Mouse (Mus musculus) G1E (cell line): ENCODE data around the gene Mrpl23. TPM values are rescaled to one million over a fixed set of nuclear protein-coding genes. Genes with fewer than 3 reads are reported as not detected.

Experiments
- ATAC-seq: 2 replicates; pipeline ENCODE4 v1.8.0; 2016; ENCODE audit warnings: mild to moderate bottlenecking; ENCODE audit not compliant: insufficient number of reproducible peaks, poor library complexity, low FRiP score, severe bottlenecking; ENCODE audit errors: extremely low read depth
- DNase-seq: peaks from one replicate; pipeline ENCODE4 v3.0.0; 2012; ENCODE audit warnings: low spot score
- H3K27me3 ChIP-seq: 2 replicates; pipeline ENCODE4 v1.6.1; 2012; ENCODE audit warnings: mild to moderate bottlenecking, low read length, inconsistent platforms; ENCODE audit not compliant: insufficient read depth
- H3K36me3 ChIP-seq: replicated peaks from 2 replicates; pipeline ENCODE3; 2012; ENCODE audit warnings: mild to moderate bottlenecking, inconsistent platforms
- H3K4me1 ChIP-seq: 2 replicates; pipeline ENCODE4 v1.6.1; 2012; ENCODE audit warnings: low read depth, low read length, inconsistent platforms, mixed read lengths; ENCODE audit not compliant: insufficient read depth
- H3K4me3 ChIP-seq: 2 replicates; pipeline ENCODE4 v1.5.1; 2012; ENCODE audit warnings: low read depth, mild to moderate bottlenecking, inconsistent platforms, low read length, moderate library complexity, mixed read lengths
- H3K9me3 ChIP-seq: replicated peaks from 2 replicates; pipeline ENCODE4 v1.6.1; 2012; ENCODE audit warnings: inconsistent platforms
- CTCF ChIP-seq: IDR thresholded peaks from 2 replicates; pipeline ENCODE4 v1.5.1; 2012; ENCODE audit warnings: low read depth, low read length, inconsistent platforms, mixed read lengths
- GATA1 ChIP-seq: IDR thresholded peaks from 2 replicates; pipeline ENCODE4 v1.6.1; 2012; ENCODE audit warnings: borderline replicate concordance, low read length, inconsistent platforms, mixed read lengths
- GATA2 ChIP-seq: IDR thresholded peaks from 2 replicates; pipeline ENCODE4 v1.6.1; 2012; ENCODE audit warnings: low read depth, low read length, inconsistent platforms, borderline replicate concordance
- POLR2AphosphoS5 ChIP-seq: IDR thresholded peaks from 2 replicates; pipeline ENCODE4 v1.6.1; 2012; ENCODE audit warnings: low read depth, low read length, inconsistent platforms; ENCODE audit not compliant: insufficient replicate concordance
- TAL1 ChIP-seq: conservative IDR thresholded peaks from 2 replicates; pipeline ENCODE4 v1.6.1; 2012; ENCODE audit warnings: low read depth, low read length, inconsistent platforms, mixed read lengths
- polyA plus RNA-seq: library from polyadenylated mRNA; stranded (reverse); fragments of >175 nt; gene quantifications from 2 replicates; pipeline ENCODE4 v1.2.3, GENCODE M21; 2012
- total RNA-seq, 2 experiments: library from RNA; stranded (forward) in 1 of 2; stranded (reverse) in 1 of 2; fragments of 200-1000 nt in 1 of 2; fragments of >200 nt in 1 of 2; fragmentation: Nextera tagmentation in 1 of 2; gene quantifications; 2 replicates each; pipeline ENCODE4 v1.2.3; 2014 to 2017

The Mrpl23 gene
- total and polyA plus RNA-seq, 3 experiments = 30.3 to 54.4 (median 33.1) TPM

DNA sequence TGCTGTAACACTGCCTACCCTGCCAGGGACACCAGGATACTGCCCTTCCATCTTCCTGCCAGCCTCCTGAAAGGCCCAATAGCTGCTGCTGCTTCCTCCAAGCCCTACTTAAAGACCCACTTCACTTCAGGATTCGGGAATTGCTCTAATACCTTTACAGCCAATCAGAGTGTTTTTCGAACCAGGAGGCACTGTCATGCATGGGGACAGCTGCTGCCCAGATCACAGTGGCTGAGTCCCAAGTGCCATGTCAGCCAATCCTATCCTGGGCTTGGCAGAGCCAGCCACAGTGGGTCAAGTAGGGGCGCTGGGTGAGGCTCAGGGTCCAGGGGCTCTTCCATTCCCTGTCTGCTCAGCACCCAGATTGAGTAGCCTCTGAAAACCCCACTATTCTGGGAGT lies 36.3 kb upstream of the Mrpl23 start:
- ATAC-seq = no peak
- H3K4me1 ChIP-seq = no peaks in the 10 kb centered on the region
- no peak for DNase-seq
- H3K4me3 ChIP-seq = no peak overlapping the region
- peaks cover 14% of the 10 kb centered on the region for H3K27me3 ChIP-seq
- no peaks in the 10 kb centered on the region for H3K9me3 ChIP-seq
- no peaks in the 10 kb centered on the region for H3K36me3 ChIP-seq
- TF ChIP-seq GATA2 = no peak

DNA sequence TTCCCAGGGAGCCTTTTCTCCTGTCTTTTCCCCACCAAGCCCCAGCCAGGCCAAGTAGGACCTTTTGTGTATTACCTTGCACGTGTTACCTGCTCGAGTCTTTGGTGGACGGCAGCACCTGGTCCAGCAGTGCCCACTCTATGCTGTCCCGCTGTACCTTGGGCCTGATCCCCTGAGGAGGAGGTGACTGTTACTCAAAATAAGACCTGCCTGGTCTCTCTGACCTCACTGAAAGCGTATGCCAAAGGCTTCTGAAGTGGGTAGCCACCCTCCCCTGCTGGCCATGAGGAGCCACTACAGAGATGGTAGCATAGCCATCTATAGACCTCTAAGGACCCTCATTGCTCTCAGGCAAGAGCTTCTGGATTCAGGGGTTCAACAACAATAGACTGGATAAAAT lies 35.7 kb upstream of the Mrpl23 start:
- TF ChIP-seq GATA2 = no peak
- no peak for TF ChIP-seq POLR2AphosphoS5
- TF ChIP-seq CTCF = no peak; the same call in 1 of the 2 replicates
- TF ChIP-seq TAL1 = no peak
- TF ChIP-seq GATA1 = no peak
- ATAC-seq = no peak
- no peak for DNase-seq
- Histone ChIP-seq H3K4me1 (no peaks in the 10 kb centered on the region), H3K27me3 (peaks cover 13% of the 10 kb centered on the region), H3K4me3 (no peak overlapping the region), H3K9me3 (no peaks in the 10 kb centered on the region), H3K36me3 (no peaks in the 10 kb centered on the region)

DNA sequence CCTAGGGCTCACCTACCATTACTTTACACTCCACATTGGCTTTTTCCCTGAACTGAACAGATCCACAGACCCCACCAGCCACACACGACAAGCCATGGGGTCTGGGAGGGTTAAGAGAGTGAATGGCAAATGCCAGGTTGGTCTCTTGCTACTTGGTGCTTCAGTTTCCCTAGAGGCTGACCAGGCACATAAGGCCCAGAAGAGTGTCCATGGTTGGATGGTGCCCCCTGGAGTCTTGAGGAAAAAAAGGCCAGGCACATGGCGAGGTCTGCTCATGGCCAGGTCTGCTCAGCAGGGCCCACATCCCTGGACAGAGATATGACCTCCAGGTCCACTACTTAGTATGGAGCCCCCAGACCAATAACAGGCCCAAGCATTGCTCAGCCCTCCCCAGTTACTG lies 34.7 kb upstream of the Mrpl23 start:
- peaks cover 13% of the 10 kb centered on the region for H3K27me3 ChIP-seq
- no peaks in the 10 kb centered on the region for H3K9me3 ChIP-seq
- TF ChIP-seq GATA2 (no peak), POLR2AphosphoS5 (no peak), CTCF (no peak), TAL1 (no peak), GATA1 (no peak)
- DNase-seq (no peak), ATAC-seq (peak; percentile 22; the same call in 1 of the 2 replicates)
- H3K4me3 ChIP-seq = no peak overlapping the region
- H3K4me1 ChIP-seq = no peaks in the 10 kb centered on the region
- H3K36me3 ChIP-seq = no peaks in the 10 kb centered on the region

DNA sequence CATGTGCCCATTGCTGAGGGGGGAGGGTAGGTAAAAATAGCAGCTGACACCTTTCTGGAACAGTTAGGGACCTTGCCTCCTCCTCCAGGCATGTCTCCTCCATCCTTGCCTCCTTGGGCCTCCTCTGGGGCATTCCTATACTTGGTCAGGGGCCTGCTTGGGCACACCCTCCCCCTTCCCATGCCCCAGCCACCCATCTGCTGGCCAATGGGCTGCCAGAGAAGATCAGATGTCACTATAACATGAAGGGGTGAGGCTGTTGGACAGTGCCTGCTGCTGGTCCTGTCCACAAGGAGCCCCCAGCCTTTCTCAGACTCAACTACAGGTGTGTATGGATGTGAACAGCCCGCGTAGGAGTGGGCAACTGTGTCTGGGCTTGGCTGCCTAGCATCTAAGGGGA lies 33.9 kb upstream of the Mrpl23 start, which contains the start of gene Tnnt3:
Tnnt3 (plus strand) TSS at position 262 of the 400 bp plus-strand sequence.
- no peak for TF ChIP-seq POLR2AphosphoS5
- no peak for TF ChIP-seq GATA1
- TF ChIP-seq TAL1 = no peak
- TF ChIP-seq CTCF = no peak
- TF ChIP-seq GATA2 = no peak
- Histone ChIP-seq H3K4me1 (no peaks in the 10 kb centered on the region), H3K36me3 (no peaks in the 10 kb centered on the region), H3K9me3 (no peaks in the 10 kb centered on the region), H3K4me3 (no peak within 1 kb of the TSS), H3K27me3 (peaks cover 11% of the 10 kb centered on the region)
- ATAC-seq (no peak), DNase-seq (no peak)

DNA sequence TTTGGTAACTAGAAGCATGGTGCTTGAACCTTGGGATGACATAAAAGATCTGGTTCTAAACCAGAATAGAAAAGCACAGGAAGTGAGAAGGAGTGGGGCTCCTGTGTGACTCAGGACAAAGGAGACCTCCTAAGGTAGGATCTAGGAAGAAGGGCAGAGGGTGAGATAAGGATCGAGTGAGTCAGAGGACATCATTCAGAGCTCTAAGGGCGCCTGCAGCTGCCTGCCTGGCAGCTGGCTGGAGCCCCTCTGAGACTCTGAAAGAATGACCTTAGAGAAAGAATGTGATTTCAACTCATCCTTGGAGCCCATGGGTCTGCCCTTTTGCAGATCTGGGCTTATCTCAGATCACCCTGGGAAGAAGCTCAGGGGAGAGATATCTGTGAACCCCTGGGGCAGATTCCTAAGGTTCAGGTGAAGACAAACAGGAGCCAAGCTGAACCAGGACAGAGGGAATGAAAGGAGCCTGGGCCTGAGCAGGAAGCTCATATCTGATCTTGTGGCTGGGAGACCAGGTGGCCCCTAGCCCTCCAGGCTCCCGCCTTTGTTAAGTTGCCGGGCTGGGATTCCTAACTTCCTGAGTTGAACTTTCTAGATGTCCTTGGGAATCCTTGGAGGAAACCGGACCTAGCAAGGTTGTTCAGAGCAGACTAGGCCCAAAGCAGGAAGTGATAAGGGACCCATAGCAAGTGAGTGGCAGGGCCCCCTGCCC lies 33.3 kb upstream of the Mrpl23 start:
- DNase-seq (no peak), ATAC-seq (no peak)
- no peaks in the 10 kb centered on the region for H3K9me3 ChIP-seq
- peaks cover 12% of the 10 kb centered on the region for H3K27me3 ChIP-seq
- H3K36me3 ChIP-seq = no peaks in the 10 kb centered on the region
- TF ChIP-seq POLR2AphosphoS5 (no peak), GATA2 (no peak), GATA1 (no peak), TAL1 (no peak), CTCF (no peak)
- H3K4me1 ChIP-seq = no peaks in the 10 kb centered on the region
- H3K4me3 ChIP-seq = no peak overlapping the region

DNA sequence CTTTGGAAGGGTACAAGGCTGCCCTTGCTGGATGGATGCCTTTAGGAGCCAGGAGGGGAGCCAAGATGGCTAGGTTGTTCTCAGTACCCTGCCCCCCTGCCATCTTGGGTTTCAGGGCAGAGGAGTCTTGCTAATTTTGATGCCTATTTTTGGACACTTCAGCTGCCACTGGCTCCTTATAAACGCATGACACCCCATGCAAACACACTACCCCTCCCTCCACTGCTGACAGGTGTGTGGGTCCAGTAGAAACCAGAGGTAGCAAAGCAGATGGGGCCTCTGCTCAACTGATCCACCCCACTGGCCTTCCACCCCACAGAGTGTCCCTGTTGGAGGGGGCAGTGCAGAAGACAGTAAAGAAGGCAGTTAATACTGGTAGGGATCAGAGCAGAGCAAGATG lies 32.5 kb upstream of the Mrpl23 start:
- TF ChIP-seq TAL1 = no peak
- TF ChIP-seq POLR2AphosphoS5 = no peak
- no peak for TF ChIP-seq GATA2
- no peak for TF ChIP-seq GATA1
- no peak for TF ChIP-seq CTCF
- H3K36me3 ChIP-seq = no peaks in the 10 kb centered on the region
- ATAC-seq = no peak
- H3K4me1 ChIP-seq = no peaks in the 10 kb centered on the region
- DNase-seq = no peak
- peaks cover 12% of the 10 kb centered on the region for H3K27me3 ChIP-seq
- H3K4me3 ChIP-seq = no peak overlapping the region
- no peaks in the 10 kb centered on the region for H3K9me3 ChIP-seq
